Mouse (Mus musculus): ENCODE data around the gene 5730596B20Rik.

- TF ChIP-seq EP300 (IDR thresholded peaks at IDR 0.05; ENCODE audit: low read depth) (no peak), CTCF (IDR thresholded peaks at IDR 0.05; ENCODE audit: low read depth) (no peak)
Measured at GRCm38 (mm10) chr6:52159979-52160378, 17.3 kb upstream of the 5730596B20Rik start.
